Mouse (Mus musculus) layer of hippocampus, adult 8-10 months (tissue): ENCODE measurements around the gene Nutm1. TPM values are rescaled to one million over a fixed set of nuclear protein-coding genes. Genes with fewer than 3 reads are reported as not detected.
A peak's percentile ranks its signal among the peaks of the same experiment; 100 is the strongest.
"Not testable (repeated sequence)": the region's sequence is repeated elsewhere in the genome, so short reads cannot be mapped to it uniquely, and the experiment has no call there.

Source experiments
- DNase-seq, 2 experiments: peaks; one replicate each; pipeline ENCODE4 v3.0.0; 2022; ENCODE audit warnings: low spot score in 2 of 2
- total RNA-seq, 4 experiments: library from RNA; stranded (reverse); gene quantifications; 2 replicates each; pipeline ENCODE4 v1.2.4; 2022

The Nutm1 gene
- total RNA-seq: not detected

GRCm38 (mm10) chr2:112259241-112259962, at the start of gene Nutm1:
Gene Nutm1, minus strand, starts transcription at chr2:112259291.
- DNase-seq: no peak

- no peak for DNase-seq
Measured at GRCm38 (mm10) chr2:112308671-112309070, 49.6 kb upstream of the Nutm1 start.

DNA sequence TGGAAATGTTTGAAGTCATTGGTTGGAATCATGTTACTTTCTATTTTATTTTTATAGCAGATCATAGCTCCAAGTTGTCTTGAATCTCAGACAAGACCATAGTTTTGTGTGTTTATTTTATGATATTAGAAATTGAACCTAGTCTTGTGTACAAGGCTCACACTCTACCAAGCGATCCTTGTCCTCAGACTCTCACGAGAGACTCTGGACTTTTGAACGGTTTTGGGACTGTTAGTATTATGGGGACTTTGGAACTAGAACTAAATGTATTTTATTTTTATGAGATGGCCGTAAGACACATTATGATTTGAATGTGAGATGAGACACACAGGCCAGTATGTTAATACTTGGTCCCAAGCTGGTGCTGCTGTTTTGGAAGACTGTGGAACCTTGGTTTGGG, 39.1 kb upstream of the Nutm1 start:
- no peak for DNase-seq

DNA sequence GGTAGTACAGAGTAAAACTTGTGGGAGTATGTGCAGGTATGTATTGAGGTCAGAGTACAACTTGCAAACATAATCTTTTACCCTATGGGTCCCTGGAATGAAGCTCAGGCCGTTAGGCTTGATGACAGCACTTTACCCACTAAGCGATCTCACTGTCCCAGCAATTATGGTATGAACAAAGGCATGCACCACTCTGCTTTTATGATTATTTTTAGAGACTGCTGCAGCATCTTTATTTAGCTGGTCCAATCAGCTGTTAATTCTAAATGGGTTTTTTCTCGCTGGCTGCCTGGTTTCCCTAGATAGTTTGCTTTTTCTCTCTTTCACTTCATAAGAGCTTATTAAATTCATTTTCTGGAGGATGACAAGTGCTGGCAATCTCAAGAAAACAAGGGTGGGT, 37.1 kb upstream of the Nutm1 start:
- no peak for DNase-seq

DNA sequence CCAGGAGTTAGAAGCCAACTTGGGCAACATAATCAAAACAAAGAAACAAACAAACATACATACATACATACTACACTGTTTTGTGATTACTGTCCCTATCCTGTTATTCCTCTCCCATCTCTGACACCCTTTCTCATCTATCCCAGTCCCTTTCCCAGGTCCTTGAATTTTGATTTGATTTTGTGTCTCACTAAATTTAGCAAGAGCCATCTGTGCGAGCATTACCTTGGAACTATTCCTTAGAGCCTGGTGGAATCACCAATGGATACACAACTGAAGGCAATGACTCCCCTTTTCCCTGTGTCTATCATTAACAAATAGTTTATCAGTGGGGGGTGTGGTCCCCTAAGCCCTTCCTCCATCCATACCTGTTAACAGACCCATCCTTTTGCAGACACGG, 33.7 kb upstream of the Nutm1 start:
- DNase-seq: no peak

DNA sequence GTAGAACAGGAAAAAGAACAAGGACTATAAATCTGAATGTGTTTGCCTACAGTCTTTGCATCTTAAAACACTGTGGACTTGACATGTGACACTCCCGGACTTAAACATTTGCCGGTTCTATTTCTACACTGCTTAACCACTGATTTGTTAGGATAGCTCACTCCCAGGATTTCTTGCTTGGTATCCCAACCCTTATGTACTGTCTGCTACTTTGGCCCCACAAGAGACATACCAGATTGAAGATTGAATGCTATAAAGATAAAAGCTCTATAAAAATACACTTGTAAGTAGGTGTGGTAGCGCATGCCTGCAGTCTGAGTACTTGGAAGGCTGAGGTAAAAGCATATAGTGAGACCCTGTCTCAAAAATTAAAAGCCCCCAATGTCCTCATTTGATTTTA, 30.4 kb upstream of the Nutm1 start:
- no peak for DNase-seq

GRCm38 (mm10) chr2:112287059-112287458, 28.0 kb upstream of the Nutm1 start:
- DNase-seq: no peak

DNA sequence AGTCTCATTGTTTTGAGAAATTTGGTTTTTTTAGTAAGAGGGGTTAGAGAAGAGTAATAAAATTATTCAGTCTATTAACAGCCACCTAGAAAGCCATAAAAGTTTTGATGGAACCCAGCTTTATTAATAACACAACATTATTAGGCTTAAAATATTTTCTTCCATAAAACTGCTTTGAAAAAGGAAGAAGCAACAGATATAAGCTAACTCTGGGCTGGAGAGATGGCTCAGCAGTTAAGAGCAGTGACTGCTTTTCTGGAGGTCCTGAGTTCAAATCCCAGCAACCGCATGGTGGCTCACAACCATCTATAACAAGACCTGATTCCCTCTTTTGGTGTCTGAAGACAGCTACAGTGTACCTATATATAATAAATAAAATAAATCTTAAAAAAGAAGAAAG, 27.0 kb upstream of the Nutm1 start:
- DNase-seq: not testable (repeated sequence)

DNA sequence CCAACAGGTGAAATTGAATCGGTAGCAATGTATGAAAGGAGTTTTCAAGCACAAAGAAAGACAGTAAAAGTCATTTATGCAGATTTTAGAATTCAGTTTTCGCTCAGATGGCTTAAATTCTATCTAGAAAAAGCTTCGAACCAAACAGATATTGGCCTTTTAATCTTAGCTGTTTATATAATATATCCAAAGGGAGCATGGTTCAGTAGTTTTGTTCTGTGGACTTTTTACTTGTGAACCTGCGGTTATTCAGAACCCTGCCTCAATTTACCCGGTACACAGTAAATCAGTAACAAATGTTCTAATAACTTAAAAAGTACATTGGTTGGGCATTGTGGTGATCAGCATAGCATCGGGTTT, 25.9 kb upstream of the Nutm1 start:
- DNase-seq: no peak

GRCm38 (mm10) chr2:112284363-112285030, 25.4 kb upstream of the Nutm1 start:
- no peak for DNase-seq

- DNase-seq: no peak
Measured at GRCm38 (mm10) chr2:112282846-112283245, 23.8 kb upstream of the Nutm1 start.

- DNase-seq: no peak
Measured at GRCm38 (mm10) chr2:112276870-112277269, 17.8 kb upstream of the Nutm1 start.

DNA sequence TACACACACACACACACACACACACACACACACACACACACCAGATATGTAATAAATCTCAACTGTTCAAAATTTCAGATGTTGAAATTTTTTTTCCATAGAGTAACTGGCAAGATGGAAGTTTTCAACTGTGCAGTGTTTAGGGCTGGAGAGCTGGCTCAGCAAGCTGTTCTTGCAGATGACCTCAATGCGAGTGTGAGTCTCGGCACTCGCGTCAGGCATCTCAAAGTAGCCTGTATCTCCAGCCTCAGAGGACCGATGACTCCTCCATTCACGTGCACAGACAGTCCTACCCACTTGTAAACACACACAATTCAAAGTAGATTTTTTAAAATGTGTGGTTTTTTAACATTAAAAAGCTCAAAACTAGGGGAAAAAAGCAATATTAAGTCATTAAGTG, 14.4 kb upstream of the Nutm1 start:
- DNase-seq: no peak

GRCm38 (mm10) chr2:112272909-112273308, 13.8 kb upstream of the Nutm1 start:
- no peak for DNase-seq

DNA sequence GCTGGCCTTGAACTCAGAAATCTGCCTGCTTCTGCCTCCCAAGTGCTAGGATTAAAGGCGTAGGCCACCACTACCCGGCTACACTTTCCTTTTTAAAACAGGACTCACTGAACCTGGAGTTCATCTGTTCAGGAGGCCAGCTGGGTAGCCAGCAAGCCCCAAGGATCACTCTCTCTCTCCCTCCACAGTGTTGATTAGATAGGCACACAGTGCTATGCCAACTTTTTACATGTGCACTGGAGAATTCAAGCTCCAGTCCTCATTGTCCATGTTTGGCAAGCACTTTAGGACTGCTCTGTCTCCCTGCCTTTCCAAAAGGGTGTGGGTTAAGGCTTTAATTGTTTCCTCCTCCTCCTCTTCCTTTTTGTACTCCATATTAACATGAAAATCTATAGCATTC, 10.9 kb upstream of the Nutm1 start:
- no peak for DNase-seq

GRCm38 (mm10) chr2:112267547-112268269, 8.6 kb upstream of the Nutm1 start:
- DNase-seq: no peak

- DNase-seq: no peak
Measured at GRCm38 (mm10) chr2:112266780-112267179, 7.7 kb upstream of the Nutm1 start.

- peak in 1 of 2 experiments; percentile 32 for DNase-seq
Measured at GRCm38 (mm10) chr2:112266242-112266592, 7.1 kb upstream of the Nutm1 start, which contains the start of gene Gm21985. Gene Gm21985, plus strand, starts transcription at chr2:112266314.

- DNase-seq: peak; percentile 82 to 88
Measured at GRCm38 (mm10) chr2:112265448-112266241, 6.6 kb upstream of the Nutm1 start, which contains the start of gene Slc12a6. Gene Slc12a6, plus strand, starts transcription at chr2:112265825.

GRCm38 (mm10) chr2:112264364-112264763, 5.3 kb upstream of the Nutm1 start:
- DNase-seq: no peak

DNA sequence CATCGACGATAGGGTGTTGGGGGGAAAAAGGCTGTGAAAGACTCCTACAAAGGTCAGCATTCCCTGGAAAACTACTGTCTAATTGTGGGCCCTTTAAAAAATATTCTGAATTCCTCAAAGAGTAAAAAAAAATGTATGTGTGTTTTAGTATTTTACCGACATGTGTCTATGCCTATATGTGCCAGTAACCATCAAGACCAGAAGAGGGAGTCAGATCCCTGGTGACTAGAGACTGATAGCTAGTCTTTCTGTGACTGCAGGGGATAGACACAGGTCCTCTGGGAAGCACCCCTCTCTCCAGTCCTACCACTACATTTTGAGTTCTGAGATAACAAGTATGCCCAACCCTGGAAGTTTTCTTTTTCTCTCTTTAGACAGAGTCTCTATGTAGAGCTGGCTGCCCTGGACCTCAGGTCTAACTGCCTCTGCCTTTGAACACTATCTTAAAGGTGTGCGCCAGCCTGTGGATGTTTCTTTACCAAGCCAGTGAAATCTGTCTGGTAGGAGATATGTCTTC, 3.7 kb upstream of the Nutm1 start:
- no peak for DNase-seq
